Mouse (Mus musculus): ENCODE data around the gene Slit1. TPM values are rescaled to one million over a fixed set of nuclear protein-coding genes. Genes with fewer than 3 reads are reported as not detected.

Slit1 gene
- 0.73 and 1.0 TPM in 2 replicates for polyA plus RNA-seq (2012; rRNA removed)

DNA sequence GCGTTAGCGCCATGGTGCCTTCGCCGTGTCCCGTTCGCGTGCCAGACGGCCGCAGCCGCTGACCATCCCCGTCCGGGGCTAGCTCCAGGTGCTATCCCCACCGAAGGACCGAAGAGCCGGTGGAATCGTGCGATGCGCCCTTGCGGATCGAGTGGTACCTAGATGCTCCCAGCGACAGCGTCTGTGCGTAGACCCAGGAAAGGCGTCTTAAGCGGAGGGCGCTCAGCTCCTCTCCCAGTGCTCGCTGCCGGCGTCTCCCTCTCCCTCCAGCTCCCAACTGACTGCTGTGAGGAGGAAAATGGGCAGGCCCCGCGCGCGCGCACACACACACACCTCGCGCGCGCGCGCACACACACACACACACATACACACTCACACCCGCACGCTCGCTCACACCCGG is at the start of gene Slit1:
Gene Slit1 (minus strand): TSS at position 270 of the 400 bp plus-strand sequence.

DNA sequence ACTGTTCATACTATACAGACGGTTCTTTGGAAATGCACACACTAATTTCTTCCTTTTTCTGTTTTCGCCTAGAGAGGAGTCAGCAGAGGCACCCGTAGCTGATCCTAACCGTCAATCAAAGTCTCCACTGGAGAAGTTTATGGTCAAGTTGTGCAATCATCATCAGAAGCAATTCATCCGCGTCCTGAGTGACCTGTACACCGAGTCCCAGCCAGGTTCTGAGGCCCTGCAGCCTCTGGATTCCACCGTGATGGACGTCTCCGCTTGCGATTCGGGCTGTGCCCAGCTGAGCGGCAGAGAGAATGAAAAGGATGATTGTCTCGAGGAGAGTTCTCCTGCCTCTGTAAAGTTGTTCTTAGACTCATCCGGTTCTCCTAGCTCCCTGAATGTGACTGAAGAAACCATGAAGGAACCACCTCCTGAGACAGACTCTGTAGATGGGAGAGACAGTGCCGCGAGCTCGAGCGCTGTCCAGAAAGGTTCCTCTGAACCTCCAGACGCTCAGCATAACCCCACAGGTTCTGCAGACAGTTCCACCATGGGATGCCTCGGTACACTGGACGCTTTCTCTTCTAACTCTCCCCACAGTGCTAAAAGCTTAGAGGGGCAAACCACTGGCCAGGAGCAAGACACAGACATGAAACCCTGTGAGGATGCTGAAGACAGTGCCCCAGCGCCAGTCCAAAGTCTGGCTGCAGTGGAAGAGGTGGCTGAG is 161.6 kb downstream of the Slit1 start, which contains the start of gene Gm340:
Gene Gm340 (plus strand): TSS at position 665 of the 715 bp plus-strand sequence.

Other genes with a start within 250 kb of the Slit1 start
- gene Gm340, start 161.3 kb downstream of the Slit1 start, polyA plus RNA-seq (2012; rRNA removed) = 1.2 and 1.3 TPM in 2 replicates
- 4.7 and 5.5 TPM in 2 replicates for gene Arhgap19, start 58.4 kb upstream of the Slit1 start, polyA plus RNA-seq (2012; rRNA removed)
- 9.9 and 18.1 TPM in 2 replicates for gene Frat1, start 86.3 kb upstream of the Slit1 start, polyA plus RNA-seq (2012; rRNA removed)
- gene Frat2, start 104.5 kb upstream of the Slit1 start, polyA plus RNA-seq (2012; rRNA removed) = 12.5 and 21.6 TPM in 2 replicates
- gene Rrp12, start 152.5 kb upstream of the Slit1 start, polyA plus RNA-seq (2012; rRNA removed) = 8.8 and 10.5 TPM in 2 replicates
- 425 and 465 TPM in 2 replicates for gene Pgam1, start 168.3 kb upstream of the Slit1 start, polyA plus RNA-seq (2012; rRNA removed)
- gene Exosc1, start 189.8 kb upstream of the Slit1 start, polyA plus RNA-seq (2012; rRNA removed) = 16.1 and 22.0 TPM in 2 replicates
- 117 and 123 TPM in 2 replicates for gene Zdhhc16, start 189.8 kb upstream of the Slit1 start, polyA plus RNA-seq (2012; rRNA removed)
- 82.3 and 85.4 TPM in 2 replicates for gene Mms19, start 237.5 kb upstream of the Slit1 start, polyA plus RNA-seq (2012; rRNA removed)
- 43.5 and 47.5 TPM in 2 replicates for gene Ubtd1, start 238.1 kb upstream of the Slit1 start, polyA plus RNA-seq (2012; rRNA removed)